Mouse (Mus musculus): ENCODE data around the gene Cdc6. TPM values are rescaled to one million over a fixed set of nuclear protein-coding genes. Genes with fewer than 3 reads are reported as not detected.

Gene Cdc6
- total RNA-seq, 2 experiments from 2014 or later = 43.5 to 47.8 TPM

DNA sequence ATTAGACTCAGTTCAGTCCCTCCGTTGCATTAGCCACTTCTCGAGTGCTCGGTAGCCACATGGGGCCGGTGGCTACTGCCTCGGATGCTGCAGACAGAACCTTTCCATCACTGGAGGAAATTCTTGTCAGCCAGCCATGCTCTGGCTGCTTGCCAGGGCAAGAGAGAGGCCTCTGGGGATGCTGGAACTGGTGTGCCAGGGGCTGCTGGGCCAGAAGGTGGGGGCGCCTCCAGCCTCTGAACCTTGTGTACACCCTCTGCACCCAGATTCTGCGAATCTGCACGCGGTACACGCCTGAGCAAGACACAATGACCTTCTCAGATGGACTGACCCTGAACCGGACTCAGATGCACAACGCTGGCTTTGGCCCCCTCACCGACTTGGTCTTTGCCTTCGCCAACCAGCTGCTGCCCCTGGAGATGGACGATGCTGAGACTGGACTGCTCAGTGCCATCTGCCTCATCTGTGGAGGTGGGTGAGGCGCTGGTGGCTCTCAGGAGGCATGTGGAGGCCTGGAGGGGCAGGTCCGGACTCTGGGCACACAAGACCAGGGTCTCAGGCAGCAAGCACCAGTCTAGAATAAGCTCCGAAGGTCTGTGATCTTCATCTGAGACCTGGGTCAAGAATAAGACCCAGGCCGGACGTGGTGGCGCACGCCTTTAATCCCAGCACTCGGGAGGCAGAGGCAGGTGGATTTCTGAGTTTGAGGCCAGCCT, 63.9 kb downstream of the Cdc6 start:
- ATAC-seq (replicated peaks; ENCODE audit: poor library complexity, severe bottlenecking) = no peak

GRCm38 (mm10) chr11:98972215-98972614, 64.6 kb downstream of the Cdc6 start:
- ATAC-seq (replicated peaks; ENCODE audit: poor library complexity, severe bottlenecking) = peak; percentile 62

GRCm38 (mm10) chr11:98972801-98973360, 65.3 kb downstream of the Cdc6 start:
- no peak for ATAC-seq (replicated peaks; ENCODE audit: poor library complexity, severe bottlenecking)

Other genes with a start within 250 kb of the Cdc6 start
- gene Gsdma, start 243.4 kb upstream of the Cdc6 start, total RNA-seq (2014; fragmentation: Nextera tagmentation) = not detected in 2 replicates
- gene Gsdma, start 243.4 kb upstream of the Cdc6 start, total RNA-seq (2017) = not detected in 2 replicates
- 77.3 and 81.3 TPM in 2 replicates for gene Psmd3, start 225.2 kb upstream of the Cdc6 start, total RNA-seq (2014; fragmentation: Nextera tagmentation)
- gene Psmd3, start 225.2 kb upstream of the Cdc6 start, total RNA-seq (2017) = 67.4 and 90.0 TPM in 2 replicates
- not detected in 2 replicates for gene Csf3, start 206.5 kb upstream of the Cdc6 start, total RNA-seq (2014; fragmentation: Nextera tagmentation)
- not detected in 2 replicates for gene Csf3, start 206.5 kb upstream of the Cdc6 start, total RNA-seq (2017)
- 57.3 and 68.2 TPM in 2 replicates for gene Med24, start 178.4 kb upstream of the Cdc6 start, total RNA-seq (2014; fragmentation: Nextera tagmentation)
- 37.6 and 42.6 TPM in 2 replicates for gene Med24, start 178.4 kb upstream of the Cdc6 start, total RNA-seq (2017)
- gene Thra, start 167.2 kb upstream of the Cdc6 start, total RNA-seq (2014; fragmentation: Nextera tagmentation) = 39.3 and 39.5 TPM in 2 replicates
- 23.0 and 24.2 TPM in 2 replicates for gene Thra, start 167.2 kb upstream of the Cdc6 start, total RNA-seq (2017)
- 2.3 and 2.8 TPM in 2 replicates for gene Nr1d1, start 132.5 kb upstream of the Cdc6 start, total RNA-seq (2014; fragmentation: Nextera tagmentation)
- gene Nr1d1, start 132.5 kb upstream of the Cdc6 start, total RNA-seq (2017) = 1.2 TPM in 1 of 2 replicates, not detected in the other
- 72.7 and 75.0 TPM in 2 replicates for gene Msl1, start 112.3 kb upstream of the Cdc6 start, total RNA-seq (2014; fragmentation: Nextera tagmentation)
- gene Msl1, start 112.3 kb upstream of the Cdc6 start, total RNA-seq (2017) = 59.8 and 70.1 TPM in 2 replicates
- gene Casc3, start 102.9 kb upstream of the Cdc6 start, total RNA-seq (2014; fragmentation: Nextera tagmentation) = 46.1 and 46.7 TPM in 2 replicates
- 13.6 and 31.8 TPM in 2 replicates for gene Casc3, start 102.9 kb upstream of the Cdc6 start, total RNA-seq (2017)
- gene Rapgefl1, start 71.0 kb upstream of the Cdc6 start, total RNA-seq (2014; fragmentation: Nextera tagmentation) = 2.0 TPM in 1 of 2 replicates, not detected in the other
- 0.30 TPM in 1 of 2 replicates, not detected in the other for gene Rapgefl1, start 71.0 kb upstream of the Cdc6 start, total RNA-seq (2017)
- gene Wipf2, start 44.2 kb upstream of the Cdc6 start, total RNA-seq (2014; fragmentation: Nextera tagmentation) = 8.6 and 11.4 TPM in 2 replicates
- gene Wipf2, start 44.2 kb upstream of the Cdc6 start, total RNA-seq (2017) = 2.7 and 2.8 TPM in 2 replicates
- gene Rara, start 20.0 kb downstream of the Cdc6 start, total RNA-seq (2014; fragmentation: Nextera tagmentation) = 3.8 and 8.8 TPM in 2 replicates
- 1.9 and 3.1 TPM in 2 replicates for gene Rara, start 20.0 kb downstream of the Cdc6 start, total RNA-seq (2017)
- gene Gjd3, start 75.2 kb downstream of the Cdc6 start, total RNA-seq (2014; fragmentation: Nextera tagmentation) = not detected in 2 replicates
- 1.8 TPM in 1 of 2 replicates, not detected in the other for gene Gjd3, start 75.2 kb downstream of the Cdc6 start, total RNA-seq (2017)
- 216 and 220 TPM in 2 replicates for gene Top2a, start 116.4 kb downstream of the Cdc6 start, total RNA-seq (2014; fragmentation: Nextera tagmentation)
- gene Top2a, start 116.4 kb downstream of the Cdc6 start, total RNA-seq (2017) = 674 and 681 TPM in 2 replicates
- 236 and 288 TPM in 2 replicates for gene Igfbp4, start 133.4 kb downstream of the Cdc6 start, total RNA-seq (2014; fragmentation: Nextera tagmentation)
- 279 and 410 TPM in 2 replicates for gene Igfbp4, start 133.4 kb downstream of the Cdc6 start, total RNA-seq (2017)
- gene Tns4, start 181.5 kb downstream of the Cdc6 start, total RNA-seq (2014; fragmentation: Nextera tagmentation) = 2.8 and 3.0 TPM in 2 replicates
- gene Tns4, start 181.5 kb downstream of the Cdc6 start, total RNA-seq (2017) = 0.62 and 3.1 TPM in 2 replicates
- gene Ccr7, start 247.3 kb downstream of the Cdc6 start, total RNA-seq (2014; fragmentation: Nextera tagmentation) = not detected in 2 replicates
- 0.34 TPM in 1 of 2 replicates, not detected in the other for gene Ccr7, start 247.3 kb downstream of the Cdc6 start, total RNA-seq (2017)